Mouse (Mus musculus): ENCODE results near the gene A730071L15Rik. TPM values are rescaled to one million over a fixed set of nuclear protein-coding genes. Genes with fewer than 3 reads are reported as not detected.

The A730071L15Rik gene
- polyA plus RNA-seq, 1 experiment from 2014 or later = 0.79 TPM

- H3K27ac ChIP-seq = no peak within 1 kb of the TSS
- no peak within 1 kb of the TSS for H3K9ac ChIP-seq
- H3K27me3 ChIP-seq (replicated peaks) = no peaks in the 10 kb centered on the region
- H3K36me3 ChIP-seq = no peaks in the 10 kb centered on the region
- H3K4me2 ChIP-seq (replicated peaks) = no peak within 1 kb of the TSS
- 85% methylated on average over 7 of the region's 7 CpGs for WGBS
- no peaks in the 10 kb centered on the region for H3K4me1 ChIP-seq
- H3K9me3 ChIP-seq = no peaks in the 10 kb centered on the region
- no peak within 1 kb of the TSS for H3K4me3 ChIP-seq
- no peak for ATAC-seq (ENCODE audit: low FRiP score, low read depth)
Measured at GRCm38 (mm10) chr11:6230012-6230411, 30.2 kb downstream of the A730071L15Rik start, which contains the start of gene Npc1l1. Gene Npc1l1, minus strand, starts transcription at chr11:6230143.

- no peak overlapping the region for H3K4me2 ChIP-seq (replicated peaks)
- no peak overlapping the region for H3K27ac ChIP-seq
- no peak for ATAC-seq (ENCODE audit: low FRiP score, low read depth)
- H3K4me1 ChIP-seq = no peaks in the 10 kb centered on the region
- no peaks in the 10 kb centered on the region for H3K36me3 ChIP-seq
- WGBS = 84% methylated on average over 4 of the region's 4 CpGs
- H3K9ac ChIP-seq = no peak overlapping the region
- no peak overlapping the region for H3K4me3 ChIP-seq
- no peaks in the 10 kb centered on the region for H3K27me3 ChIP-seq (replicated peaks)
- H3K9me3 ChIP-seq = peaks cover 8% of the 10 kb centered on the region; the same call in 1 of the 2 replicates
Measured at GRCm38 (mm10) chr11:6233025-6233424, 33.2 kb downstream of the A730071L15Rik start.

GRCm38 (mm10) chr11:6244707-6245106 lies 44.9 kb downstream of the A730071L15Rik start:
- WGBS = 60% methylated on average over 19 of the region's 19 CpGs
- Histone ChIP-seq H3K4me1 (no peaks in the 10 kb centered on the region), H3K27ac (no peak overlapping the region), H3K4me3 (no peak overlapping the region), H3K4me2 (replicated peaks) (no peak overlapping the region), H3K27me3 (replicated peaks) (no peaks in the 10 kb centered on the region), H3K9me3 (no peaks in the 10 kb centered on the region), H3K9ac (no peak overlapping the region), H3K36me3 (no peaks in the 10 kb centered on the region)
- no peak for ATAC-seq (ENCODE audit: low FRiP score, low read depth)

Other genes with a start within 250 kb of the A730071L15Rik start
- 1.4 and 2.0 TPM in 2 replicates for gene Gck, start 249.9 kb upstream of the A730071L15Rik start, polyA plus RNA-seq (2016; fragmentation: Nextera tagmentation; extraction: Ambion mirVana)
- gene Ykt6, start 244.3 kb upstream of the A730071L15Rik start, polyA plus RNA-seq (2016; fragmentation: Nextera tagmentation; extraction: Ambion mirVana) = 59.0 and 62.1 TPM in 2 replicates
- gene Camk2b, start 133.7 kb upstream of the A730071L15Rik start, polyA plus RNA-seq (2016; fragmentation: Nextera tagmentation; extraction: Ambion mirVana) = 21.3 and 21.4 TPM in 2 replicates
- gene Nudcd3, start 386 bp downstream of the A730071L15Rik start, polyA plus RNA-seq (2016; fragmentation: Nextera tagmentation; extraction: Ambion mirVana) = 56.4 and 58.8 TPM in 2 replicates
- not detected in 2 replicates for gene Npc1l1, start 30.1 kb downstream of the A730071L15Rik start, polyA plus RNA-seq (2016; fragmentation: Nextera tagmentation; extraction: Ambion mirVana)
- 85.3 and 86.0 TPM in 2 replicates for gene Ddx56, start 67.7 kb downstream of the A730071L15Rik start, polyA plus RNA-seq (2016; fragmentation: Nextera tagmentation; extraction: Ambion mirVana)
- 145 and 150 TPM in 2 replicates for gene Tmed4, start 74.8 kb downstream of the A730071L15Rik start, polyA plus RNA-seq (2016; fragmentation: Nextera tagmentation; extraction: Ambion mirVana)
- gene Ogdh, start 91.6 kb downstream of the A730071L15Rik start, polyA plus RNA-seq (2016; fragmentation: Nextera tagmentation; extraction: Ambion mirVana) = 93.8 and 103 TPM in 2 replicates
- gene Zmiz2, start 189.0 kb downstream of the A730071L15Rik start, polyA plus RNA-seq (2016; fragmentation: Nextera tagmentation; extraction: Ambion mirVana) = 23.9 and 24.1 TPM in 2 replicates
- 4,309 and 4,532 TPM in 2 replicates for gene Ppia, start 215.4 kb downstream of the A730071L15Rik start, polyA plus RNA-seq (2016; fragmentation: Nextera tagmentation; extraction: Ambion mirVana)
- gene H2afv, start 244.4 kb downstream of the A730071L15Rik start, polyA plus RNA-seq (2016; fragmentation: Nextera tagmentation; extraction: Ambion mirVana) = 580 and 625 TPM in 2 replicates

Data from neural tube, embryonic 12.5 days (tissue).